Mouse (Mus musculus) heart, adult 11 months (tissue): ENCODE data around the gene Tmeff1.
A peak's percentile ranks its signal among the peaks of the same experiment; 100 is the strongest.

Source experiments
- DNase-seq: peaks from one replicate; pipeline ENCODE4 v3.0.0; 2022

Tmeff1 gene

DNA sequence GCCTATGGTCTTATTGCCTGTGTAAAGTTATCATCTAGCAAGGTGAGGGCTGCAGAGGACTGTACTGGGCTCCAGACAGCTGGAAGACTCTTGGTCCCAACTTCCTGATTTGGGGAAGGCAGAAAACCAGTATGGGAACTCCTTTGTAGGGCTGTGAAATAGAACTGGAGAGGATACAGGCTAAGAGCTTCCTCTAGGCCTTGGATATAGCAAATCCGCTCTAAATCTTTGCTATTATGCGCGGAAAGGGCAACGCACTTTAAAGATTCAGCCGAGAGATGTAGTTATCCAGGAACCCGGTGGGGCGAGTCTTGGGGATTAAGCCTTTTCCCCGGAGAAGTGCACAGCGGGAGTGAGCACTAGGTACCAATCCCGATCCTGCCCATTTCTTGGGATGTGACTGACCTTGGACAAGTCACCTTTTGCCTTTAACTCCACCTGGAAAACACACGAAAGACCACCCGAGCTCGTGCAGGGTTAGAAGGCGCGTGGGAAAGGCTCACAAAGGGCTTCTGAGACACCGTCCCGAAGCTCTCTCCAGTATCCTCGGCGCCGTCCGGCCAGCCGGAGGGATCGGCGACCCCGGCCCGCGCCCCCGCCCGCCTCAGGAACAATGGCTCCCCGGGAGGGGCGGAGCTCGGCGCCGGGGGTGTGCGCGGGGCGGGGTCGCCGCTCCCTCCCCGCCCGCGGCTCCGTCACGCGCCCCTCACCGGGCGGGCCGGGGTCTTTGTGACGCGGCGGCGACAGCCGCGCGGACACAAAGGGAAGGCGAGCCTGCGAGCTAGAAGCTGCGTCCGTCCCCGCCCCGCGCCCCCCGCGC is at the start of gene Tmeff1:
Tmeff1 (plus strand) TSS at position 754 of the 820 bp plus-strand sequence.
- DNase-seq, result peak; percentile 84

GRCm38 (mm10) chr4:48536275-48536674 is 48.7 kb upstream of the Tmeff1 start:
- DNase-seq, result peak; percentile 58

DNA sequence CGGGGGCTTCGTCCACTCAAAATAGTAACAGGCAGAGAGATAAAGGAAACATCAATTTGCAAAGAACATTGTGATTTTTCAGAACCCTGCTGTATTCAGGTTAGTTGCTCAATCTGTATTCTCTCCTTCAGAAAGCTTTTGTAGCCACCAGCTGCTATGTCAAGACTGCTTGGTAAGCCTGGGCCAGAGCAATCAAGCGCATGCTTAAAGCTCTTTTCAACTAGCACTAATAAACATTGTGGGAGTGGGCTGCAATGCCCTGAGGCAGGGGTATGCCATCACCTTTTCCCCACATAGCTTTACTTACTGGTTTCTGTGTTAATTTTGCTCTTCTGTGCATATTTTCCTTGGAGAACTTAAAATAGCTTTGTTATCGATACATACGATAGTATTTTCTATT is 48.0 kb upstream of the Tmeff1 start:
- no peak for DNase-seq

GRCm38 (mm10) chr4:48538581-48538980 is 46.4 kb upstream of the Tmeff1 start:
- peak; percentile 53 for DNase-seq

DNA sequence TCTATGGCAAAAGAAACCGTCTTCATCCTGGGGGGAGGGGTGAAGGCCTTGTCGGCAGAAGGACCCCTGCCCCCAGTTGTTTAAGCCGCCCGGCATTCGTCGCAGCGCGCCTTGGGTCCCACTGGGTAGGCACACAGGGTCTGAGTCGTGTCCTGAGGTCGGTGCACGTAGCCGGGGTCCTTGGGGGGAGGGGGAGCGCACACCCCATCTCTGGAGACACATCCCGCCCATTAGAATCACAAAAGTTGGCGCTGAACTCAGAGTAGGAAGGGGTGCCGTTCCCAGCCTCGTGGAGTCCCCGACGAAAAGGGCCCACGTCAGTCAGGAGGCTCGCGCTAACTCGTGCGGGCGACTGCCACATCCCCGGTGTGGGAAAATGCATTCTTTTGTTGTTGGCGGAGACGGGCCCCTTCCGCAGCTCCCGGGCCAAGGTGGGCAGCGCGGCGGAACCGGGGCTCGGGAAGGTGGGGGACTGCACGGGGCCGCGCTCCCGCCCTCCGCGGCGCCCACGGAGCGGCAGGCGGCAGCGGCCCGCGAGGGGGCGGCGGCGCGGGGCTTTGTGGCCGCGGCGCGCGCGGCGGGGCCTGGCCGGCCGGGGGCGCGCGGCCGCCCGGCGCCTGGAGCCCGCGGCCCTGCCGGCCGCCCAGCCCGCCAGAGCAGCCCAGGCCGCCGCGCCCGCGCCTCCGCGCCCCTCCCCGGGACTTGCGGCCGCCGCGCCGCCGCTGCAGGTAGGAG is 45.0 kb upstream of the Tmeff1 start, which contains the start of gene Msantd3:
Msantd3 (plus strand) TSS at position 95 of the 735 bp plus-strand sequence.
- DNase-seq, result peak; percentile 95

- DNase-seq, result peak; percentile 91
Observed at GRCm38 (mm10) chr4:48540576-48541111, 44.3 kb upstream of the Tmeff1 start.

DNA sequence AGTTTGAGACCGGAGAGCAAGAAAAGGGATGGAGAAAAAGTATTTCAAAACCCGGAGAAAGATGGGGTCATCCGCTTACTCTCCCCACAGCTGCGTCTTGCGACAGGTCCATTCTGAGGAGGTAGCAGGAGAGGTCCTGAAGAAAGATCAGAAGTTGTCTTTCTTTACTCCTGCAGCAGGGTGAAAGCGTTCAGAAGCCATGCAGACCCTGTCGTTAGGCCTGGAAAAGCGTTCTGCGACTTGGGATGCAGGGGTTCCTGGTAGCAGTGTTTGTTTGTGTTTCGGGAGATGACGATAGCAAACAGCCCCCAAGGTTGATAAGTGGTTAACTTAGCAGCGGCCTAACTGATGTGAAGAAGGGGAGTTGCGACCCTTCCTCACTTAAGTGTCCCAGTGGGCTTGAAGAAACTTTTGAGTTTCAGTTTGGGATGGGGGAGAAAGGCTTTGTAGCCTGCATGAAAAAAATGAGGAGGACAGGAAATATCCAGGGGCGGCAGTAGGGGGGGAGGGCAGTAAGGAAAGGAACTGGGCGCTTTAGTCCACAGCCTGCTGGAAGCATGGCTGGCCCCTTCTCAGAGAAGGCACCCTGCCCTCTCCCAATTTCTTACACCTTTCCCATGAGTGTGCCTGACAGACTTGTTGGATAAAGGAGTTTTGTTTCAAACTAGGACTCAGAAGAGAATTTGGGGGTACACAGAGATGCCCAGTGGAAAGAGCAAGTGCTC is 43.3 kb upstream of the Tmeff1 start:
- DNase-seq, result peak; percentile 55

- peak; percentile 88 for DNase-seq
Observed at GRCm38 (mm10) chr4:48542351-48542750, 42.6 kb upstream of the Tmeff1 start.

GRCm38 (mm10) chr4:48543071-48543865 is 41.7 kb upstream of the Tmeff1 start:
- peak; percentile 33 for DNase-seq

DNA sequence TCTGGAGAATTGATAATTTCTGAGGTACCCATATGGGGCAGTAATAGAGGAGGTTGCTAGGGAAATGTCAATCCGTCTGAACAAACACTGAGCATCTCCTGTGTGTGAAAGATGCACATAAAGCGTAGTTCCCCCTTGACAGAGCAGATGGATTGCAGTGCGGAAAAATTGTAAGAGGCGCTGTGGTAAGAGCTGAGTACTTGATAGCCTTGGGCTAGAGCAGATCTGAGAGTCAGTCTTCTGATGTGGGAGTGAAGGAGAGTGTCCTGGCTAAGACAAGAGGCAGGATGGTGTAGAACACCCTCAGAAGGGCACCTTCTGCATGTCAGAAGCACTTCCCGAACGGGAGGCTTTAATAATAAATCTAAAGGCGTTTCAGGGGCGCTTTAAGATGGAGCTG is 40.8 kb upstream of the Tmeff1 start:
- DNase-seq, result peak; percentile 71

GRCm38 (mm10) chr4:48545966-48546365 is 39.0 kb upstream of the Tmeff1 start:
- peak; percentile 55 for DNase-seq

DNA sequence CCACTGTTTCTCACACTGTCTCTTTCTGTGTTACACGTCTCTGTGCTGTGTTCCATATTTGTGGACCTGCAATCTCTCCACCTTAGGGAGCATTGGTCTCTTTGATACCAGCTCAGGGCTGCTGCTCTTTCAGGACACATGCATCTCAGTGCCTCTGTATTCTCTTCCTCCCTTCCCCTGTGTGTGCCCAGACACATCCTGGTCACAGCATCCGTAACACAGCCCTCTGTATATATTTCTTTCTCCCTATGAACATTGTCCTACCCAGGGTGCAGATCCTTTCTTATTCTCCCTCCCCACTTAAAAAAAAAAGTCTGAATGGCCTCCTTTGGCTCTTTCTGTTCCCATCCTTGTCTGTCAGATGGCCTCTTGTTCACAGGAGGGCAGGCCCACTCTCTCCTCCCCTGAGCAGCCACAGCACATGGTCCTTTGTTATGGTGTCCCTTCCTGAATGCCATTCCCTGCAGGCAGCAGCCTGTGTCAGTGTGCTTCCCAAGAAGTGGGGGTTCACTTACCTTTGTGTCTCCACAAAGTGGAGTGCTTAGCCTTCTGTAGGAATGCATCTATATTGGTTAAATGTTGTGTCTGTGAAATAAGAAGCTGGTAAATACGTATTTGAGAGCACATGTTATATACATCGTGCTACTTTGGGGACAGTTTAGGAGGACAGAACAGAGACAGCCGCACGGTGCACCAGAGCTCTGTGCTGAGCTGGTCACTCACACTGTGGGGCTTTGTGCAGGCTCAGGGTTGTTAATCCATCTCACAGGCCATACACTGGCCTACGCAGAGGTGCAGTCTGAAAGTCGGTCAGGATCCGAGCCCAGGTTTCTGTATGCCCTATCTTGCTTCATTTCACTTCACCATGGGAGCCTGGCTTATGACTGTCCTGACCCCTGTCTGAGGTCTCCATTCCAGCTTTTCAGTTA is 38.1 kb upstream of the Tmeff1 start:
- peak; percentile 64 for DNase-seq

DNA sequence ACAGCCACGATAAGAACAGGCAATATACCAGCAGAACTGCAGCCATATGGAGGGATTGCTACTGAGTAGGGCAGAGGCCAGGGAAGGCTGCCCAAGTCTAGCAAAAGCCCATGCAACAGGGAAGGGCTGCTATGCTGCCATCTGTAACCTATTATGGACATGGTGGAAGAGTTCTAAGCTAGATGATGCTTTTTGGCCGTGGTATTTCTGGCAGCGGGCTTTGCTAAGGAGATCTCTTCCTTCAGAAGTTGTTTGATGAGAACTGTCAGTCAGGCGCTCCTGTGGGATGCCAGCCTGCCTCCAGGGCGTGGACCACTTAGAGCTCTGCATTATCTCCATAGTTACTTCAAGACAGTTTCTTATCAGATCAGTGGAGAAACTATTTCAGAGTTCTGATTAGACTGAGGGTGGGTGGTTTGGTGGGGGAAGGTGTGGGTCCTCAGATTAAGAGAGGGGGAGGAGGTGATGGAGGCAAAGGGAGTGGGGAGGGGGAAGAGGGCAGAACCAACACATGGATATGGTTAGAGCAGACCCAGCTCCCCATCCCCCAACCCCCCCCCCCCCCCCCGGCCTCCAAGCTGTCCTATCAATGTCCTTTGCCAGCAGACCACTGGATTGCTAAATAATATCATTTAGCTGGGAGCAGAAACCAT is 36.5 kb upstream of the Tmeff1 start:
- peak; percentile 73 for DNase-seq

DNA sequence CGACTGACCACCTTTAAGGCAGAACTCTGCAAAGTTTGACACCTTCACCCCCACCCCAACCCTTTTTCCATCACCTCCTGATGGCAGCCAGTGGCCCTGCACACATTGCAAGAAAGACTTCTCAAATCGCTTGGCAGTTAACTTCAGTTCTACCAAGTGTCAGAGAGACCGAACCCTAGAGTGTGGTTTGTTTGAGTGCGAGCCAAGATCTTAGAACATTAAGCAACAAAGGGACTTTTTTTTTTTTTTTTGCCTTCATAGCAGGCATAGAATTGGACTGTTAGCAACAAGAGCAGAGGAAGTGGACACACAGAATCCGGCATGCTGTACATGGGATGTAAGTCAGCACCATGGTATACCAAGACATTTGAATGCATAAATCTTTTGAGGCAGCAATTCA is 35.3 kb upstream of the Tmeff1 start:
- peak; percentile 41 for DNase-seq

DNA sequence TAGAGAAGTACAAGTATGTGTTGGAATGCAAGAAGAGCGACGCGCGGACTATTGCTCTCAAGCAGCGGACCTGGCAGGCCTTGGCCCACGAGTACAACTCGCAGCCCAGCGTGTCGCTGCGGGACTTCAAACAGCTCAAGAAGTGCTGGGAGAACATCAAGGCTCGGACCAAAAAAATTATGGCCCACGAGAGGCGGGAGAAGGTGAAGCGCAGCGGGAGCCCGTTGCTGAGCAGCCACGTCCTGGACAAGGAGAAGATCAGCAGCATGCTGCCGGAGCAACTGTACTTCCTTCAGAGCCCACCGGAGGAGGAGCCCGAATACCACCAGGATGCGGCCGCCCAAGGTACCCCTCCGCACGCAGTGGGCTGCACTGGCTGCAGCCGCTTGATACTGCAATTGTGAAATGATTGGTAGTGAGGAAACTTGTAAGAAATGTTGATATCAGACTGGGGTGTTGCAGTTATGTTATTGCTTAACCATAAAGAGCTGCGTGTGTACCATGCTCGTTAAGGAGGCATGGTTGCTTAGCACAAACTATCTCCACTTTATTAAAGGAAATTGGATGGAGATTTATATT is 32.4 kb upstream of the Tmeff1 start:
- peak; percentile 88 for DNase-seq

DNA sequence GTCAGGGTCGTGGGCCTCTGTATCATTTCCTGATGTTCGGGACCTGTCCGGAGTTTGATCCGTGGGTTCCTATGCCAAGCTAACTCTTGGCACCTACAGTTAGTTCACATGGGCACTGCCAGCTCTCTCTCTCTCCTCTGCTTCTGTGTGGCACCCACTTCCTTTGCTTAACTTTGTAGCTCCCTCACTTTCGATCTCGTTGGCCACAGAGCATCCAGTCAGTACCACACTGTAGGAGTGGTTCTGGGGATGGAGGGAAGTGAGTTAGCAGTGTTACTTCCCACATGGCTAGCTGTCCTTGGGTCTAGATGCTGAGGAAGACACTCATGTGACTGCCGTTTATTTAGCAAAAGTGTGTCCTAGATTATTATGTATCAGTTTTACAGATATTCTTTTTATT is 30.8 kb upstream of the Tmeff1 start:
- DNase-seq, result peak; percentile 87

DNA sequence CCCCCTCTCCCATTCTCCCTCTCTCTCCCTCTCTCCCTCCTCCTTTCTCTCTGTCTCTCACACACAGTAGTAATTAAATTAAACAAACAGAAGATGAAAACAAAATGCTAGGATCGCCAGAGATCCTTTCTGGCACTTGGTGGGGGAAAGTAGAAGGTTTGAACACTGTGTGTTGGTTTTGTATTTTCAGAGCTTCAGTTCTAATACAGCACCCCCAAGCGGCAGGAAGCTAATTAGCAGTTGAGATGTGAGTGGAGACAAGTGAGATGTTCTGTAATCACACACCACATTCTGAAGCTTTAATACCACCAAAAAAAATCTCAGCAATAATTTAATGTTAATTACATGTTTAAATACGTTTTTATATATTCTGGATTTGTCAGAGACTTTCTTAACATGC is 29.2 kb upstream of the Tmeff1 start:
- DNase-seq, result peak; percentile 27

DNA sequence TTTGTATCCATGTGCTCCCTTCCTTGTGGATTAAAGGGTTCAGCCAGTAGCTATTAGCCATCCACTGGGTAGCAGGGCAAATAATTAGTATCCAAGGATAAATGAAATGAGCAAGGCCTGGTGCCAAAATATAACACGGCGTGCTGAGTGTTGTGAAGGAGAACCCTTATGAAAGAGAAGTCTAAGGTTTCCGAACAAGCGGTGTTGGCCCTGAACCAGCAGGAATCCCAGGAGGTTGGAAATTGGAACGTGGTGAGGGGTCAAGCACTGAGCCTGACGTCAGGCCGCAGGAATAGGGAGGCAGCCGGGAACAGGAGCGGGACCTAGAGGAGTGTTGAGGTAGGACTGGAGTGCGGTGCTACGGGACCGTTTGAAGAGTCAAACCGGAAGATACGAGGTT is 25.3 kb upstream of the Tmeff1 start:
- no peak for DNase-seq

DNA sequence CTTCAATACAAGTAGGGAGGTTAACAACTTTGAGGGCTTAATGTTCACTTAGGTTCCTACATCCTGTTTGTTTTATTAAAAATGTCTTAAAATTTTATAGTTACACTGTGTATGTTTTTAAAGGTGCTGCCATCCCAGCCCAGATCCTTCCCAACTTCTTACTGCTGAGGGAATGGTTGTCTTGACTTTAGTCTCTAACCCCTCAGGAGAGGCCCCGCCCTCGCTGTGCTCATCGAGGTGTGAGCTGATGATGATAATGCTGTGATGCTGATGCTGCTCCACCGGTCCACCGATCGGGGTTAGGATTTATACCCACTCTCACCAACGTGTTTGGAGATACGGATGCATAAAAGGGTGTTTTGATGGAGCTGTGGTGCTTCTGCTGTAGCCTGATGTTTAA is 23.1 kb upstream of the Tmeff1 start:
- peak; percentile 79 for DNase-seq

- no peak for DNase-seq
Observed at GRCm38 (mm10) chr4:48564962-48565361, 20.0 kb upstream of the Tmeff1 start.
